Mouse (Mus musculus): ENCODE results near the gene Asxl1. TPM values are rescaled to one million over a fixed set of nuclear protein-coding genes. Genes with fewer than 3 reads are reported as not detected.

Gene Asxl1
- total RNA-seq, 2 experiments from 2014 or later = 15.4 to 20.9 TPM

DNA sequence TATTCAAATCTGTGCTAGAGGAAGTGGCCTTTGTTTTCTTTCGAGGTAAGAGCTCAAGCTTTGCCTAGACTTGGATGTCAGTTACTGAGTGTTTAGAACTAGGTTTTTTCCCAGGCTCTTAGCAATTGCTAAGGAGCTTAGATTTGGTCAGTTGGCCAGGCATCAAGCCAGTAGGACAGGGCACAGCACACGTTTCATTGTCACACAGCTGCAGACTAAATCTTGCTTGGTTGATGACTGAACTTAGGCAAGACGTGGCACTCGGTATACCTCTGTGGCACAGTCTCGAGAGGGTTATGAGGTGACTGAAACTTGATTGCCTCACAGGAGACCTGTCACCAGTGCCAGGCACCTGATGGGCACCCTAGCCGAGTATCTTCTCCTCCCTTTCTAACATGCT is 61.3 kb downstream of the Asxl1 start:
- no peak for DNase-seq (ENCODE audit: low spot score in 2 of 2)

DNA sequence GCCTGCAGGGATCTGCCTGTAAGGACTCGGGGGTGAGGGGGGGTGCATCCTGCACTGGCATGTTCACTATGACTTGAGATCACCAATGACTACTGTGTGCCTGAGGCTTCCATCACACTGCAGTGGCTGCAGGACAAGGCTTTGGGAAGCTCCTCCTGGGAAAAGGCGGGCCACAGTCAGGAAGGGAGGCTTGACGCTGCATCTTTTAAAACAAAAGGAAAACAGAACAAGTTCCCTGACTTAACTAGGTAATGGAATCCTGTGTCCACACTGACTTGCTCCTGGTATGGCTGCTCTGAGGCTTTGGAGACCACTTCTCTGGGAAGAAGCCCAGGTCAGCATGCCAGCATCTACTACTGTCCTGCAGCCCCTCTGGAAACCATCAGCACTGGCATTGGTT is 63.3 kb downstream of the Asxl1 start:
- no peak for DNase-seq (ENCODE audit: low spot score in 2 of 2)

- no peak for DNase-seq (ENCODE audit: low spot score in 2 of 2)
Measured at GRCm38 (mm10) chr2:153411557-153411956, 65.9 kb downstream of the Asxl1 start.

GRCm38 (mm10) chr2:153412563-153412962 is 66.9 kb downstream of the Asxl1 start:
- no peak for DNase-seq (ENCODE audit: low spot score in 2 of 2)

GRCm38 (mm10) chr2:153414607-153415006 is 69.0 kb downstream of the Asxl1 start:
- DNase-seq (ENCODE audit: low spot score in 2 of 2) = no peak

DNA sequence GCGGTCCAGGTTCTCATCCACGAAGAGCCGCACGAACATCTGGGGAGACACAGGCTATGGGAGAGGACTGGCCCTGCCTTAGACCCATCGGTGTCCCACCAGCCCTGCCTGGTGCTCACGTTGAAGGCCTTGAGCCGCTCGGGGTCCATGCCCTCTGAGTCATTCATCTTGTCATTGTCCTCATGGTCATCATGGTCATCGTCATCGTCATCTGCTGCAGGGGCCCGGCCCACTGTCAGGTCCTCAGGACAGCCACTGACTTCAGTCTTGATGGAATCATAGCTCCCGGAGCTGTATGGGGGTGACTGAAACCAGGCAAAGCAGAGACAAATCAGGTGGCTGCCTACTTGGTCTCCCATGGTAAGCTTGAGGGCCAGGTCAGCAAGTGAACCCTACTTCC is 72.2 kb downstream of the Asxl1 start:
- DNase-seq (ENCODE audit: low spot score in 2 of 2) = no peak

DNA sequence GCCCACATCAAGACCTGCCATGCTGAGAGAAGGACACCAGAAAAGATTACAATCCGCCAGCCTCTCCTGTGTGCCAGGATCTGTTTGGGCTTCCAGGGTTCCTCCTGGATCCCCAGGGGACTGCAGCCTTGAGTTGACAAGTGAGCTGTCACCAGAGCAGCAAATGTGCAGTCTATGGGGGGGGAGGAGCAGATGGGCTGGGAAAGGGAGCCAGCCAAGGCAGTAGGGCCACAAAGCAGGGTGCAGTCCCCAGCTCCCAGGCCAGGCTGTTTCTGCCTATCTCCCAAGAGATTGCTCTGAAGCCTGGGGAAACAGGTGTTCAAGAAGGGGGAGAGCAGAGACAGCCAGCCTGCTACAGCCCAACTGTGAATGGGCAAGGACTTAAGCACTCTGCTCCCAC is 72.8 kb downstream of the Asxl1 start:
- no peak for DNase-seq (ENCODE audit: low spot score in 2 of 2)

DNA sequence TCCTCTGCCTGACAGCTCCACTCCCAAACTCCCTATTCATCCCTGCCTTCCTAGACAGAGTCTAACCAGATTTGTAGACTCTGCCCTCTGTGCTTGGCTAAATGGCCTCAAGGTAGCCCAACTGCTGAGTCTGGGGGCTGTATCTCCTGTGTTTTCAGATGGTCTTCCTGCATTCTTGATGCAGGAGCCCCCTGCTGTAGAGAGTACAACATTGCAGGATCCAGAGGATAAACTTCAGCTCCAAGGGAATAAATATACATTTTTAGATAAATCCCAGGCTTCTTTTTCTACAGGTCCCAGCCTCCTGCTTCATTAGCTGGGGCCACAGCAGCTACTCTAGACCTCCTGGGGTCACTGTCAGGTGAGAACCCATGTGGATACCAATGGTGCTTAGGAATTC is 75.6 kb downstream of the Asxl1 start:
- DNase-seq (ENCODE audit: low spot score in 2 of 2) = no peak

DNA sequence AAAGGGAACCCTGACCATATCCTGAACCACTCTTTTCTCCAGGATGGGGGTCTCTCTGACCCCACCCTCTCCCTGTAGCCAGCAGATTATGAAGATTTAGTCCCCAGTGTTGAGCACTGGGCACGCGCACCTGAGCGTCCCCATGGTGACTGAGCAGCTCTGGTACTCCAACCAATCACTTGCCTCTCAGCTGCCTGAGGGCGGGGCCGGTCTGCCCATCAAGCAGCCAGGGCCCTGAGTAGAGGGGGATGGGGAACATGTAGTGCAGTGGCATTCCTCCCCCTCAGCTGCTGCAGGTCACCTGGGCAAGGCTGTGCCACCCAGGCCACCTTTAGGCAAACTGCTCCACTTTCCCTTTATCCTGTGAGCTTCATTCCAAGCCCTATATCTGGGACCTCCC is 76.4 kb downstream of the Asxl1 start:
- no peak for DNase-seq (ENCODE audit: low spot score in 2 of 2)

GRCm38 (mm10) chr2:153423113-153423512 is 77.5 kb downstream of the Asxl1 start:
- no peak for DNase-seq (ENCODE audit: low spot score in 2 of 2)

DNA sequence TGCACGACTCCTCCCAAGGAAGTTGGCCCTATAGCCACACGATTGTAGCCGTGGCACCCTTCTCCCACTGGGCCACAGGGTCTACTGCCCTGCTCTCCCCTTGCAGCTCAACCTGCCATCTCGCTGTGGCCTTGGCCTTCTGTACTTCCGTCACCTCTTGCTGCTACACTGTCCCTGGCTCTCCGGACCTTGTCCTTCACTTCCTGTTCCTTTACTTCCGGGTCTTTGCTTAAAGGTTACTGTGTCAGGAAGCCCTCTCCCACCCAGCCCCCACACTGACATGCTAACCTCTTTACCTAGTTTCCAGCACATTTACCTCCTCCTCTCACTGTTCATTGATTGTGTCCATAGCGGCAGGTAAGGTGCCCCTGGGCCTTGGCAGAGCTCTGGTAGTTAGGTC is 78.9 kb downstream of the Asxl1 start:
- DNase-seq (ENCODE audit: low spot score in 2 of 2) = no peak

- no peak for DNase-seq (ENCODE audit: low spot score in 2 of 2)
Measured at GRCm38 (mm10) chr2:153425124-153425844, 79.7 kb downstream of the Asxl1 start.

- no peak for DNase-seq (ENCODE audit: low spot score in 2 of 2)
Measured at GRCm38 (mm10) chr2:153425998-153426670, 80.5 kb downstream of the Asxl1 start.

GRCm38 (mm10) chr2:153426931-153427330 is 81.3 kb downstream of the Asxl1 start:
- DNase-seq (ENCODE audit: low spot score in 2 of 2) = no peak

DNA sequence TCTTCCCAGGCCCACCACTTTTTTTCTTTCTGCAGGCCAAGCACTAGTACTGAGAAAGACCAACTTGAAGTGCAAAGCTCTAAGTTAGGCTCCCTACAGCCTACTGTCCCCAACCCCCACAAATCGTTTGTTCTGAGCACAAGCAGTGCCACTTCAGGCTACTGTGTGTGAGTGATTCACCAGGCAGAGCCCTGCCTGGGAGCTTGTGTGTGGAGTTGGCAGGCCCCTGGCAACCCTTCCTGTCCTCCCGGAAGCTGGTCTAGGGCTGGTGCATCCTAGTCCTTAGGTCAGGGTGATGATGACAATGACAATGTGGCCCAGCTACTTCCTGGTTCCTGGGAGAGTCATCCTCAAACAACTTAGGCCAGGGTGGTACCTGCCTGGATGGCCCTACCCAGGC is 82.9 kb downstream of the Asxl1 start:
- DNase-seq (ENCODE audit: low spot score in 2 of 2) = no peak

DNA sequence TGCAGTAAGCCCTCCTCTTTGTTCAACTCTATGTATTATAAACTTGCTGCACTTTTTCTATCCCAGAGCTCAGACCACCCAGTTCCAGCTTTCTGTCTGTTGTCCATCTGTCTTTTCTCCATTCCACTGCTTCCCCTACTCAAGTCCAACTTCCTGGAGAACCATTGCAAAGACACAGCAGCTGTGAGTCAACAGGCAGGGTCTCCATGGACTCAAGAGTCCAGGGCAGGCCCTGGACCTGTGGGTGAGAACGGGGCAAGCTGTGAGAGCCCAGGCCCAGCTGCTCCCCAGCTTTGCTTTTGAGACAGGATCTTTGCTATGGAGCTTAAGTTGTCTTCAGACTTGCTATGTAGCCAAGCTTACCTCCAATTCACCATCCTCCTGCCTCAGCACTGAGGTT is 84.9 kb downstream of the Asxl1 start:
- no peak for DNase-seq (ENCODE audit: low spot score in 2 of 2)

DNA sequence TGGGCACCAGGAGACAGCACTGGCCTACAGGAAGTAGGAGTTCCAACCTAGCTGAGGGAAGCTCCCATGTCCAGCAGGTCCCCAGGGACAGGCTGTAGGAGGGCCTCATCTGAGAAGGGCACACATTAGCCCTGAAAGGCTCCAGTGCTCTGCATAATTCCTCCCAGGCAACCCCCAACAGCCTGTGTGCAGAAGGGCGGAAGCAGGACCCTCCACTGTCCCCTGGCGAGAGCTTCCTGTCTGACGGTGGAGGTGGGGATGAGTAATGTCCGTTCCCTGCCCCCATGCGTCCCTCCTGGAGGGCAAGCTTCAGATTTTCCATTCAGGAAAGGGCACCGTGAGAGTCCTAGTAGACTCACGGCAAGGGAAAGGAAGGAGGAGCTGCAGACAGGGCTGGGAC is 86.9 kb downstream of the Asxl1 start:
- DNase-seq (ENCODE audit: low spot score in 2 of 2) = no peak

GRCm38 (mm10) chr2:153433859-153434258 is 88.2 kb downstream of the Asxl1 start:
- no peak for DNase-seq (ENCODE audit: low spot score in 2 of 2)

- DNase-seq (ENCODE audit: low spot score in 2 of 2) = no peak
Measured at GRCm38 (mm10) chr2:153434880-153435831, 89.5 kb downstream of the Asxl1 start.

GRCm38 (mm10) chr2:153436641-153437305 is 91.1 kb downstream of the Asxl1 start:
- no peak for DNase-seq (ENCODE audit: low spot score in 2 of 2)

- no peak for DNase-seq (ENCODE audit: low spot score in 2 of 2)
Measured at GRCm38 (mm10) chr2:153437306-153437659, 91.7 kb downstream of the Asxl1 start.

Data from adrenal gland, adult 18-20 months (tissue).